ENCODE assay signal across 11 mouse cellular contexts in the genomic region with DNA sequence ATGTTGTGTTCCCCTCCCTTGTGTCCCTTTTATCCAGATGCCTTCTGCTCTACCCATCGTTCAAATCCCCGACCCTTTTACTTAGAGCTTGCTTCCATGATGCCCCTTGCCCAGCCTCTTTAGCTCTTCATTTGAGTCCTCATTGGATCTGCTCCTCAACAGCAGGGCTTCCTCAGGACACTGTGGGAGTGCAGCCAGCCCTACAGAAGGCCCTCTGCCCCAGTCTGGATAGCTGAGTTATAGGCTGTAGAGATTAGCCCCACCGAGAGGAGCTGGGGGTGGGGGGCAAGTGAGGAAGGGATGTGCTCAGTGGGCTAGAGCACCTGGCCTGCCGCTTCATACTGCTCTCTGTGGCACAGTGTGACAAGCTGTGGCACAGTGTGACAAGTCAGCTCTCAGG.
A peak's percentile ranks its signal among the peaks of the same experiment; 100 is the strongest.
DNase-seq lines count a peak whose midpoint lies in the region; ATAC-seq and TF ChIP-seq lines count a peak whose summit lies in the region.
"Had no signal": no experiment of that assay in that cellular context is flagged by ENCODE, and none has a peak within 500 bp of the region (broad histone marks: within the 10 kb centered on the region; RNA-seq: fewer than 3 reads in every experiment).

No protein-coding gene starts in this region.

- 25% methylated on average over 4 of the region's 4 CpGs for WGBS in heart, embryonic 12.5 days
- 34% methylated on average over 4 of the region's 4 CpGs for WGBS in neural tube, embryonic 11.5 days
- 28% methylated on average over 4 of the region's 4 CpGs for WGBS in hindbrain, postnatal 0 days
- 47% methylated on average over 4 of the region's 4 CpGs for WGBS in stomach, postnatal 0 days

- no peaks in the 10 kb centered on the region for H3K9me3 ChIP-seq in heart, embryonic 12.5 days (replicated peaks)
- H3K9me3 ChIP-seq in neural tube, embryonic 11.5 days (ENCODE audit: control insufficient read depth, low read length) = no peaks in the 10 kb centered on the region
- no peaks in the 10 kb centered on the region for H3K9me3 ChIP-seq in hindbrain, postnatal 0 days (ENCODE audit: low read length)
- no peaks in the 10 kb centered on the region for H3K9me3 ChIP-seq in stomach, postnatal 0 days (ENCODE audit: control insufficient read depth, low read length)

- no peak for TF ChIP-seq CTCF in hindbrain, postnatal 0 days (IDR thresholded peaks at IDR 0.05; ENCODE audit: low read depth)
- TF ChIP-seq CTCF in stomach, postnatal 0 days (IDR thresholded peaks at IDR 0.05; ENCODE audit: low read depth) = no peak

- no peak for ATAC-seq in heart, embryonic 12.5 days (ENCODE audit: insufficient number of reproducible peaks, low FRiP score)
- no peak for ATAC-seq in neural tube, embryonic 11.5 days (ENCODE audit: insufficient read depth, low FRiP score, low TSS enrichment)
- peak; percentile 19; the same call in 1 of the 2 replicates for ATAC-seq in hindbrain, postnatal 0 days
- no peak for ATAC-seq in stomach, postnatal 0 days (ENCODE audit: low FRiP score, low TSS enrichment)
- ATAC-seq: inflammation-experienced regulatory T-cells, adult 6 months had no signal

- H3K27ac ChIP-seq in heart, embryonic 12.5 days (ENCODE audit: poor library complexity, severe bottlenecking) = peak overlapping the region; percentile 61
- peak overlapping the region; percentile 17; the same call in 1 of the 2 replicates for H3K27ac ChIP-seq in neural tube, embryonic 11.5 days (ENCODE audit: low read depth, low read length)
- peak overlapping the region; percentile 85 for H3K27ac ChIP-seq in hindbrain, postnatal 0 days
- H3K27ac ChIP-seq in stomach, postnatal 0 days (replicated peaks) = peak overlapping the region; percentile 63; the same call in 1 of the 2 replicates

- peak overlapping the region; percentile 19; the same call in 1 of the 2 replicates for H3K9ac ChIP-seq in heart, embryonic 12.5 days
- no peak overlapping the region for H3K9ac ChIP-seq in neural tube, embryonic 11.5 days (ENCODE audit: low read length)
- peak overlapping the region; percentile 14; the same call in 1 of the 2 replicates for H3K9ac ChIP-seq in hindbrain, postnatal 0 days (replicated peaks; ENCODE audit: low read length)
- no peak overlapping the region for H3K9ac ChIP-seq in stomach, postnatal 0 days (ENCODE audit: low read length)

- peaks cover 100% of the 10 kb centered on the region for H3K4me1 ChIP-seq in heart, embryonic 12.5 days (replicated peaks)
- peaks cover 39% of the 10 kb centered on the region for H3K4me1 ChIP-seq in neural tube, embryonic 11.5 days (ENCODE audit: control insufficient read depth, insufficient read depth, low read length)
- peaks cover 46% of the 10 kb centered on the region for H3K4me1 ChIP-seq in hindbrain, postnatal 0 days (ENCODE audit: insufficient read depth, low read length)
- H3K4me1 ChIP-seq in stomach, postnatal 0 days (replicated peaks; ENCODE audit: control insufficient read depth, insufficient read depth) = peaks cover 58% of the 10 kb centered on the region

- no peaks in the 10 kb centered on the region for H3K27me3 ChIP-seq in heart, embryonic 12.5 days (replicated peaks)
- H3K27me3 ChIP-seq in neural tube, embryonic 11.5 days (ENCODE audit: control insufficient read depth, insufficient read depth, low read length) = no peaks in the 10 kb centered on the region
- no peaks in the 10 kb centered on the region for H3K27me3 ChIP-seq in hindbrain, postnatal 0 days (ENCODE audit: insufficient read depth, low read length)
- no peaks in the 10 kb centered on the region for H3K27me3 ChIP-seq in stomach, postnatal 0 days (ENCODE audit: control insufficient read depth, insufficient read depth, low read length)

- H3K36me3 ChIP-seq in heart, embryonic 12.5 days = peaks cover under 1% of the 10 kb centered on the region; the same call in 1 of the 2 replicates
- no peaks in the 10 kb centered on the region for H3K36me3 ChIP-seq in neural tube, embryonic 11.5 days (ENCODE audit: control insufficient read depth, insufficient read depth, low read length)
- no peaks in the 10 kb centered on the region for H3K36me3 ChIP-seq in hindbrain, postnatal 0 days (ENCODE audit: insufficient read depth, low read length)
- no peaks in the 10 kb centered on the region for H3K36me3 ChIP-seq in stomach, postnatal 0 days (ENCODE audit: control insufficient read depth, insufficient read depth, low read length)

- H3K4me2 ChIP-seq in heart, embryonic 12.5 days = no peak overlapping the region
- no peak overlapping the region for H3K4me2 ChIP-seq in neural tube, embryonic 11.5 days (ENCODE audit: low read depth)
- H3K4me2 ChIP-seq in hindbrain, postnatal 0 days (ENCODE audit: low read depth, low read length) = no peak overlapping the region
- H3K4me2 ChIP-seq in stomach, postnatal 0 days (replicated peaks; ENCODE audit: low read depth) = no peak overlapping the region
- H3K4me2 ChIP-seq: liver, embryonic 11.5 days had no signal

- no peak for DNase-seq in heart, adult 11 months
- no peak for DNase-seq in neural tube, embryonic 11.5 days (ENCODE audit: low spot score)
- DNase-seq in neural tube, embryonic 10.5 days (ENCODE audit: extremely low spot score, low spot score) = no peak
- no peak for DNase-seq in hindbrain, postnatal 0 days (ENCODE audit: low spot score)
- no peak for DNase-seq in stomach, postnatal 0 days (ENCODE audit: low spot score)
- DNase-seq in testis, postnatal 14 days (ENCODE audit: low spot score) = no peak
- no peak for DNase-seq in adrenal gland, postnatal 25 days
- DNase-seq: adrenal gland, adult 2 months had no signal

- H3K4me3 ChIP-seq in heart, embryonic 12.5 days = no peak overlapping the region
- no peak overlapping the region for H3K4me3 ChIP-seq in neural tube, embryonic 11.5 days (ENCODE audit: low read depth, low read length)
- H3K4me3 ChIP-seq in hindbrain, postnatal 0 days (ENCODE audit: low read length) = no peak overlapping the region
- H3K4me3 ChIP-seq in stomach, postnatal 0 days (ENCODE audit: low read depth, low read length) = no peak overlapping the region

- TF ChIP-seq EP300 in stomach, postnatal 0 days (optimal IDR thresholded peaks at IDR 0.05) = no peak

Comparison
In these comparisons a context has a peak if more than half of its experiments do, and no peak if none do; other contexts are left out.
1. H3K27ac ChIP-seq: peak in every context shown above with its lines; median percentile 85 in hindbrain, postnatal 0 days; 63 in stomach, postnatal 0 days; 61 in heart, embryonic 12.5 days; 17 in neural tube, embryonic 11.5 days.
2. H3K9ac ChIP-seq: peak in heart, embryonic 12.5 days (single experiment) and hindbrain, postnatal 0 days (single experiment); none in neural tube, embryonic 11.5 days (single experiment) and stomach, postnatal 0 days (single experiment).